Mouse (Mus musculus): Measurements from ENCODE around the gene Timm8a1. TPM values are rescaled to one million over a fixed set of nuclear protein-coding genes. Genes with fewer than 3 reads are reported as not detected.

Gene Timm8a1
- 46.8 TPM for polyA plus RNA-seq (2017; shearing (Covaris generic))

DNA sequence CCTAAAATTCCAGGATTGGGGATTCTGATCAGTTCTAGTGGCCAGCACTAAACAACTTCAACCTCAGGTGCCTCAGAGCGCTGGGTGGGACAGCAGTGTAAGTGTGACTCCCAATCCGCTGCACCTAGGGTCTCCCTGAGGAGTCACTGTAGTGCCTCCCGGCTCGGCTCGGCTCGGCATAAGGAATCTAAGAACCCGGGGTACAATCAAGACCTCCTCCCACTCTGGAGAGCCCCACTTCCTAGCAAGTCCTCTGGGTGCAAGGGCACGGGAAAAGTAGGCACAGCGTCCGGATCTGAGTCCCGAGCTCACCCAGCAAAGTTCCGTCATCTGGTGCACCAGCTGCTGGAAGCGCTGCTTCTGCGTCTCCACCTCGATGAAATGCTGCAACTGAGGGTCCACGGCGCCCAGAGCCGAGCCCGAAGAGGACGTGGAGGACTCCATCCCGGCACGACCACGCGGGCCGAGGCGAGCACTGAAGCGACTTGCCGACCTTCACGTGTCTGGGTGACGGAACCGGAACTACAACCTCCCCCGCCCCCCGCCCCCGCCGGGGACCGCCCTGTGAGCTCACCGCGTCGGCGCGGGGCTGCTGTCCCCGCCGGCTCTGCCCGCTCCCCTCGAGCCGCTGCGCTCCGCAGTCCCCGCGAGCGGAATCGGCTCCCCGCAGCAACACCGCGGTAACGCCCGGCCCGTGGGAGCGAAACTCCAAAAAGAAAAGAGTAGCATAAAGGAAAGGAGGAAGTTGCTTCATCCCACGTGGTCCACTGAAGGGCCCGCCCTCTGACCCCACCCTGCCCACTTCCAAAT is at the start of gene Timm8a1:
TSS of gene Timm8a1 (minus strand) at position 721 of the 810 bp plus-strand sequence.

DNA sequence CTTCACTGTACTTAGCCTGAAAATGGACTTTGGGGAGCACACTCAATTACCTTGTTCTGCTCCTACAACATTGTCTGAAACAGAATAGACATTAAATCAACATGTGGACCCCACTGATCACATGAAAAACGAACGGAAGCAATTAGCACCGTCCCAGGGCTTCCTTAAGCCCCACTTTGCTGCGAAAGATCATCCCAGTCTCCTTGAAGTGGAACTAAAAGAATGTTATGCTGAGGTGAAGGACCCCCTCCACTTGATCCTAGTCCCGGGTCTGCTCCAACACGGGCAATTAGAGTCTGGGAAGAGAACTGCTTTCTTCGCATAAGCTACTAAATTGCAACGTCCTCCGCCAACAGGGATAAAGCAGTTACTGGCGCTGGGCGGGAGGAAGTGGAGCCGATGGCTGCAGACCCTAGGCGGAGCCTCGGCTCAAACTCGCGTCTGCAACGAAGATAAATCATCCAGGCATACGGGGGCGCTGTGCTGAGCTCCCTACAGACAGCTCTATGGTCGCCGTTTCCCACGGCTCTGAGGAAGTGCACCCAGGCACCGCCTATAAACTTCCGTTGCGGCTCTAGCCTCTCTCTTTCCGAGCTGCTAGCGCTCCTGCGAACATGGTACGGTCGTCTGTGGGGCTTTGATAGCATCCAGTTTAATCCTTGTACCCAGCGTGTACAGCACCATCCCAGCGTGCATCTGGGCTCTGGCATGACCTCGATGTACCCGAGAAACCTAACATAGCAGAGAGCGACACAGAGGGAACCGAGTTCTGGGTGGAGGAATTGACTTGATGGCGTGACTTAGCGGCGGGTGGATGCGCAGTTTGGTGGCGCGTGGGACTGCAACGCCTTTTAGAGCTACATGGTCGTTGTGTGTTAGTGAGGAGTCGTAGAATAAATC is 43.7 kb upstream of the Timm8a1 start, which contains the start of gene Rpl36a:
TSS of gene Rpl36a (plus strand) at position 552 of the 900 bp plus-strand sequence.

GRCm38 (mm10) chrX:134582888-134583669 is 41.4 kb upstream of the Timm8a1 start, which contains the start of gene Btk:
Btk (minus strand) TSS chrX:134583570.

Other genes with a start within 250 kb of the Timm8a1 start
- gene Tmem35a, start 246.6 kb downstream of the Timm8a1 start, polyA plus RNA-seq (2017; shearing (Covaris generic)): 0.30 TPM
- 1.2 TPM for gene Cenpi, start 233.8 kb downstream of the Timm8a1 start, polyA plus RNA-seq (2017; shearing (Covaris generic))
- 0.04 TPM for gene Drp2, start 137.3 kb downstream of the Timm8a1 start, polyA plus RNA-seq (2017; shearing (Covaris generic))
- gene Taf7l, start 65.4 kb downstream of the Timm8a1 start, polyA plus RNA-seq (2017; shearing (Covaris generic)): not detected
- 1.3 TPM for gene Btk, start 41.7 kb upstream of the Timm8a1 start, polyA plus RNA-seq (2017; shearing (Covaris generic))
- gene Rpl36a, start 43.8 kb upstream of the Timm8a1 start, polyA plus RNA-seq (2017; shearing (Covaris generic)): 303 TPM
- gene Gla, start 59.3 kb upstream of the Timm8a1 start, polyA plus RNA-seq (2017; shearing (Covaris generic)): 3.8 TPM
- 115 TPM for gene Hnrnph2, start 59.3 kb upstream of the Timm8a1 start, polyA plus RNA-seq (2017; shearing (Covaris generic))
- gene Armcx4, start 144.7 kb upstream of the Timm8a1 start, polyA plus RNA-seq (2017; shearing (Covaris generic)): 0.32 TPM
- 2.1 TPM for gene Armcx1, start 176.1 kb upstream of the Timm8a1 start, polyA plus RNA-seq (2017; shearing (Covaris generic))
- gene Armcx6, start 209.6 kb upstream of the Timm8a1 start, polyA plus RNA-seq (2017; shearing (Covaris generic)): 2.5 TPM
- gene Armcx3, start 214.7 kb upstream of the Timm8a1 start, polyA plus RNA-seq (2017; shearing (Covaris generic)): 15.3 TPM